Mouse (Mus musculus): ENCODE data around the gene Pygo2. TPM values are rescaled to one million over a fixed set of nuclear protein-coding genes. Genes with fewer than 3 reads are reported as not detected.

The Pygo2 gene
- polyA plus RNA-seq (2017; shearing (Covaris generic)), result 47.8 TPM

GRCm38 (mm10) chr3:89430171-89431159, at the start of gene Pygo2:
Gene Pygo2, plus strand, starts transcription at chr3:89430214.

GRCm38 (mm10) chr3:89394006-89394893, 35.8 kb upstream of the Pygo2 start, which contains the start of gene Zbtb7b:
Gene Zbtb7b, minus strand, starts transcription at chr3:89394776.

GRCm38 (mm10) chr3:89402693-89403092, 27.3 kb upstream of the Pygo2 start, which contains the start of gene Lenep:
Gene Lenep, minus strand, starts transcription at chr3:89402793.

GRCm38 (mm10) chr3:89411490-89412393, 18.3 kb upstream of the Pygo2 start, which contains the start of gene Flad1:
Gene Flad1, minus strand, starts transcription at chr3:89411870.

GRCm38 (mm10) chr3:89418170-89418860, 11.7 kb upstream of the Pygo2 start, which contains the start of the genes Cks1b and Shc1:
Gene Cks1b, minus strand, starts transcription at chr3:89418383.
Gene Shc1, plus strand, starts transcription at chr3:89418443.

GRCm38 (mm10) chr3:89436176-89437113, 6.4 kb downstream of the Pygo2 start, which contains the start of gene Pbxip1:
Gene Pbxip1, plus strand, starts transcription at chr3:89436706.

GRCm38 (mm10) chr3:89454401-89455177, 24.6 kb downstream of the Pygo2 start, which contains the start of gene Pmvk:
Gene Pmvk, plus strand, starts transcription at chr3:89454541.

Other genes with a start within 250 kb of the Pygo2 start
- gene Fam189b, start 247.1 kb upstream of the Pygo2 start, polyA plus RNA-seq (2017; shearing (Covaris generic)), result 102 TPM
- 106 TPM for gene Gba, start 227.3 kb upstream of the Pygo2 start, polyA plus RNA-seq (2017; shearing (Covaris generic))
- gene Thbs3, start 215.0 kb upstream of the Pygo2 start, polyA plus RNA-seq (2017; shearing (Covaris generic)), result 2.3 TPM
- gene Mtx1, start 203.1 kb upstream of the Pygo2 start, polyA plus RNA-seq (2017; shearing (Covaris generic)), result 86.4 TPM
- 12.5 TPM for gene Muc1, start 201.2 kb upstream of the Pygo2 start, polyA plus RNA-seq (2017; shearing (Covaris generic))
- gene Krtcap2, start 184.2 kb upstream of the Pygo2 start, polyA plus RNA-seq (2017; shearing (Covaris generic)), result 246 TPM
- gene Trim46, start 183.9 kb upstream of the Pygo2 start, polyA plus RNA-seq (2017; shearing (Covaris generic)), result 2.6 TPM
- gene Dpm3, start 170.9 kb upstream of the Pygo2 start, polyA plus RNA-seq (2017; shearing (Covaris generic)), result 76.3 TPM
- 134 TPM for gene Slc50a1, start 159.6 kb upstream of the Pygo2 start, polyA plus RNA-seq (2017; shearing (Covaris generic))
- not detected for gene Efna1, start 149.1 kb upstream of the Pygo2 start, polyA plus RNA-seq (2017; shearing (Covaris generic))
- gene Efna3, start 107.2 kb upstream of the Pygo2 start, polyA plus RNA-seq (2017; shearing (Covaris generic)), result not detected
- 0.32 TPM for gene Efna4, start 92.2 kb upstream of the Pygo2 start, polyA plus RNA-seq (2017; shearing (Covaris generic))
- 18.8 TPM for gene Adam15, start 80.2 kb upstream of the Pygo2 start, polyA plus RNA-seq (2017; shearing (Covaris generic))
- gene Dcst2, start 68.2 kb upstream of the Pygo2 start, polyA plus RNA-seq (2017; shearing (Covaris generic)), result 0.16 TPM
- gene Dcst1, start 65.0 kb upstream of the Pygo2 start, polyA plus RNA-seq (2017; shearing (Covaris generic)), result 0.16 TPM
- 10.7 TPM for gene Zbtb7b, start 35.4 kb upstream of the Pygo2 start, polyA plus RNA-seq (2017; shearing (Covaris generic))
- gene Lenep, start 27.4 kb upstream of the Pygo2 start, polyA plus RNA-seq (2017; shearing (Covaris generic)), result not detected
- 32.0 TPM for gene Flad1, start 18.3 kb upstream of the Pygo2 start, polyA plus RNA-seq (2017; shearing (Covaris generic))
- 10.2 TPM for gene Cks1b, start 11.8 kb upstream of the Pygo2 start, polyA plus RNA-seq (2017; shearing (Covaris generic))
- gene Shc1, start 11.8 kb upstream of the Pygo2 start, polyA plus RNA-seq (2017; shearing (Covaris generic)), result 71.5 TPM
- 109 TPM for gene Pbxip1, start 6.5 kb downstream of the Pygo2 start, polyA plus RNA-seq (2017; shearing (Covaris generic))
- gene Pmvk, start 24.3 kb downstream of the Pygo2 start, polyA plus RNA-seq (2017; shearing (Covaris generic)), result 7.7 TPM
- gene Kcnn3, start 90.0 kb downstream of the Pygo2 start, polyA plus RNA-seq (2017; shearing (Covaris generic)), result not detected

Data from effector memory CD4-positive, alpha-beta T cell, adult 7 months (primary cell).